Mouse (Mus musculus) bone marrow, adult 2 months (tissue): Measurements from ENCODE around the gene Numa1.

Experiments
- CTCF ChIP-seq: fragments of 200-500 bp; IDR thresholded peaks from 2 replicates; pipeline ENCODE4 v1.5.1; 2011; ENCODE audit warnings: low read length, control low read depth; ENCODE audit not compliant: control insufficient read depth, insufficient read depth
- POLR2A ChIP-seq: fragments of 200-500 bp; IDR thresholded peaks from 2 replicates; pipeline ENCODE4 v1.6.1; 2011; ENCODE audit warnings: low read depth, mild to moderate bottlenecking, control low read depth, low read length, borderline replicate concordance; ENCODE audit not compliant: control insufficient read depth

DNA sequence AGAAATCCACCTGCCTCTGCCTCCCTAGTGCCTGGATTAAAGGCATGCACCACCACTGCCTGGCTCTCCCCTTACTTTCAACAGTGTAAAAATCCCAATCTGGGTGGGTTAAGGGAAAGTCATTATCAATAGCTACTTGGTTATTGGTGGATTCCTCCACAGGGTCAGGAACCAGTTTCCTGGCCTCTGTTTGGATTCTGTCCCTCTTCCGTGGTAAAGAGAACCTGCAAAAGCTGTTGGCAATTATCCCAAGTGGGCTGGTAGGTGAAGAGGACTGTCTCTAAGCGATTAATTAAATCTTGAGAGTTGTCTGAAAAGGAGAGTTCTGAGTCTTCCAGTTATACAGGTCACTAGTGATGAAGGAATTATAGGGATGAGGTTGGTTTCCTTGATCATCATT lies 4.4 kb downstream of the Numa1 start:
- TF ChIP-seq CTCF (no peak), POLR2A (no peak)
